Mouse (Mus musculus) cerebral cortex, adult 2 months (tissue): ENCODE data around the gene Csrp1.

Source experiments
- WGBS: fragments of 180-500 bp; shearing (Covaris S2); methylation state at CpG from one replicate; pipeline ENCODE4 v1.1.7; 2018; 5-methylcytosine and 5-hydroxymethylcytosine counted together

Gene Csrp1

GRCm38 (mm10) chr1:135698046-135698445 lies 21.8 kb upstream of the Csrp1 start:
- 67% methylated on average over 6 of the region's 6 CpGs for WGBS

- WGBS = 61% methylated on average over 11 of the region's 11 CpGs
These were observed 21.4 kb upstream of the Csrp1 start for GRCm38 (mm10) chr1:135698451-135698921.

DNA sequence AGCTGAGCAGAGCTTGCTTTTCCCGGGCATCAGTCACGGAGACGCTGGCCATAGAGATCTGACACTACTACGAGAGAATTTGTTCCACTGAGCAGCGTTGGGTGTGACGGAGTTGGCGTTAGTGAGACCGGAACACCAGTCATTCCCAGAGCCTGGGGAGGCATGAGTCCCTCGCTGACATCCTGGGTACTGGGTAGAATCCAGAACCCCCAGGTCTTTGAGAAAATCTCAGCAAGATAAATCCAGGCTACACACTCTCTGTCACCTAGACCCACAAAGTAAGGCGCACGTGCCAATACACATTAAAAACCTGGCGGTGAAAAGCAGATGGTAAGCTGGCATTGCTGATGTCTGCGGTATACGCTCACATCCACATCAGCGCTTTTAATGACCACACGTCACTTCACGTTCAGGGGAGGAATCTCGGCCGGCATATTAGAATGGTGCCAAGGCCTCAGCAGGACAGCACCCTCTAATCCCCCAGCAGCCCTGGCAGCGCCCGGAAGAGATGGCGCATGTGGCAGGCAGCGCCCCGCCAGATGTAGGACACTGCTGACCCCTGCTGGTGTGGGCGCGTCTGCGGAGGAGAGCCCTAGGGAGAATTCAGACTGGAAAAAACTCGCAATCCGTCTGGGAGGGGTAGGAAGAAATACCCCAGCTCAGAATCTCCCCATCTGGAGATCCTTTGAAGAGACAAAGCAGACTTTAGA lies 20.7 kb upstream of the Csrp1 start:
- 10% methylated on average over 29 of the region's 29 CpGs for WGBS

- WGBS = 30% methylated on average over 2 of the region's 2 CpGs
These were observed 20.0 kb upstream of the Csrp1 start for GRCm38 (mm10) chr1:135699892-135700291.

DNA sequence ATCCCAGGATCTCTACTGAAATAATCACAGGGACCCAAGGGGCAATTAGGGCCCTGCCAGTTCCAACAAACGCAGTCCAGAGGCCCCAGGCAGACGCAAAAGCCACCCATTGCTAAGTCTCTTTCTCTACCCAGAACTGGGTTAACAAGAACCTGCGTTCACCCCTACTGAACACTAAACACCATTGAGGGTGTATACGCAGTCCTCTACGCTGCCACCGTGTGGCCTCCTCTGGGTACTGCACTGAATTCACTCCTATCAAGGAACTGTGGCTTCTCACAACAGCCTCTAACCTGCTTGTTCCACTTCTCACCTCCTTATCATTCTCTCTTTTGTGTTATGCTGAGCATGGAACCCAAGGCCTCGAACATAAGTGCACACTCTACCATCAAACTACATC lies 19.3 kb upstream of the Csrp1 start:
- WGBS = 4% methylated on average over 7 of the region's 7 CpGs

DNA sequence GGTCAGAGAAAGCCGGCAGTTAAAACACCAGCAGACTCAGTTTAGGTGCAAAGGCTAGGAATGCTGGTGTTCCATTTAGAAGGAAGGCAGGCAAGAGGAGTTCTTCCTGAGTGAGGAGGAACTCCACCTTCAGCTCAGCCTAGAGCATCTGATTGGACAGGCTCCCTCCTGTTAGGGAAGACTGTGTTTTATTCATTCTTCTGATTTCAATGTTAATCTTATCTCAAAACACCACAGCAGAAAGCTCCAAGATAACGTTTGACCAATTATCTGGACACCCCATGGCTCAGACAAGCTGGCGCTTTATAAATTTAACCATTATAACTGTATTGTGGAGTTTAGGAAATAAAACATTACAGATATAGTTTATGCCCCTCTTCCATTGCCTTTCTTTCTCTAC lies 18.5 kb upstream of the Csrp1 start:
- 67% methylated on average over 3 of the region's 3 CpGs for WGBS

DNA sequence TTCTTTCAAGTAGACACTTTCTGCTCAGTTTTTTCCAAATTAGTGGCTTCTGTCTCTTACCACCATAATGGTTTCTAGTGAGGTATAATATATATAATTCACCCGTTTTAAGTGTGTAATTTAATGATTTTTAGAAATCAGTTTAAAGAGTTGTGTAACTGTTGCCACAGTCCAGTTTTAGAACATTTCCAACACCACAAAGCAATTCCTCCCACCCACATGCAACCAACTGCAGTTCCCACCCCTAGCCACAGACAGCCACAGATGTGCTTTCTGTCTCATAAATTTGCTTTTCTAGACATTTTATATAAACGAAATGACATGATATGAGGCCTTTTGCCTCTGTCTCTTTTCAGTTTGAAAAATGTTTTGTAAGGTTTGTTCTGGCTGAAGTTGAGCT lies 17.1 kb upstream of the Csrp1 start:
- 57% methylated on average over 2 of the region's 2 CpGs for WGBS

DNA sequence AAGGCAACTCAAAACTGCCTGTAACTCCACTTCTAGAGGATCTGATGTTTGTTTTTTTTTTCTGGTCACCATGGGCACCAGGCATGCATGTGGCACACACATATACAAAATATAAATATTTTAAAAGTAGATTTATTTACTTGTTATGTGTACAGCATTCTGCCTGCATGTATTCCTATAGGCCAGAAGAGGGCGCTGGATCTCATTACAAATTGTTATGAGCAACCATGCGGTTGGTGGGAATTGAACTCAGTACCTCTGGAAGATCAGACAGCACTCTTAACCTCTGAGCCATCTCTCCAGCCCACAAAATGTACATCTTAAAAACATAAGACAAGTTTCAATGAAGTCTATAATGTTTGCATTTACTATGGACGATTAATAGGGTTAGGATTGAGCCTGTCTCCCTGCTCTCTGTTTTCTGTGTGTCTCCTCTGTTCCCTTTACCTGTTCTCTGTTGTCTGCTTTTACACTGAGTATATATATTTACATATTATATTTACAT lies 15.5 kb upstream of the Csrp1 start:
- WGBS = 72% methylated on average over 3 of the region's 3 CpGs

GRCm38 (mm10) chr1:135708369-135708768 lies 11.5 kb upstream of the Csrp1 start:
- 64% methylated on average over 4 of the region's 4 CpGs for WGBS

GRCm38 (mm10) chr1:135711126-135711525 lies 8.7 kb upstream of the Csrp1 start:
- 54% methylated on average over 7 of the region's 7 CpGs for WGBS

GRCm38 (mm10) chr1:135714028-135714815 lies 5.6 kb upstream of the Csrp1 start:
- 93% methylated on average over 9 of the region's 9 CpGs for WGBS

- WGBS = 94% methylated on average over 3 of the region's 3 CpGs
These were observed 4.8 kb upstream of the Csrp1 start for GRCm38 (mm10) chr1:135714901-135715609.

- 23% methylated on average over 9 of the region's 9 CpGs for WGBS
These were observed 375 bp upstream of the Csrp1 start for GRCm38 (mm10) chr1:135719486-135719885.

- 89% methylated on average over 1 of the region's 1 CpGs for WGBS
These were observed 3.2 kb downstream of the Csrp1 start for GRCm38 (mm10) chr1:135723016-135723415.

DNA sequence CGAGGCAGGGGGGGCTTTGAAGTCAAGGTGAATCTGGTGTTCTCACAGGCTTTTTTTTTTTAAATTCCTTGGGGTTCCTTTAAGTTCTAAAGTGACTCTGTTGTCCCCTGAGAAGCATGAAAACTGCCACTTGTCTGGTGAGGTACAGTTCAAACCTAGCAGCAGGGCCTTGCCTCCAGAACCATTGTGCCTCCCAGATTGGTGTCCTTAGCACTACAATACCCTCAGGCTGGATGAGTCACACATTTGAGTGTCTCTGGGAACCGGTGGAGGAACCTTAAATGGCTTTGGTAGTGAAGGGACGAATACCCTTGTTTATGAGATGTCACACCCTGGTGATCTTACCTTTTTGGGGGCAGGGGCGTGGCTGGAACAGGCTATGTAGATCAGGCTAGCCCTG lies 4.3 kb downstream of the Csrp1 start:
- 75% methylated on average over 4 of the region's 4 CpGs for WGBS

- WGBS = 76% methylated on average over 6 of the region's 6 CpGs
These were observed 5.5 kb downstream of the Csrp1 start for GRCm38 (mm10) chr1:135725324-135725723.

DNA sequence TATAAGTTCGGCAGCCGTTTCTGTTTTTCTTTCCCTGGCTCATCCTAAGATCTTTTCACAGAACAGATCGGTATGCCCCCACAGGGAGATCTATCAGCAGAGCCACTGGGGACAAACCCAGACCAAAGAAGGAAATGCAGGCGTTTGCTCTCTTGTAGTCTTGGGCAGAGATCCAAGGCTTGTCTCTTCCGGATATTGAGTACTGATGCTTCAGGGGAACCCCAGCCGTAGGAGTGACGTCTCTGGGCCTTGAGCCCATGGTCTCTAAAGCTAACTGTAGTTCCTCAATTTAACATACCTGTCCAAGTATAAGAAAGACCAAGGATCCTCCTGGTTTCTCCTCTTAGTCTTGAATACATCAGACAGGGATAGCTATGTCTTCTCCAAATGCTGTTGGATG lies 6.1 kb downstream of the Csrp1 start:
- WGBS = 28% methylated on average over 7 of the region's 7 CpGs

DNA sequence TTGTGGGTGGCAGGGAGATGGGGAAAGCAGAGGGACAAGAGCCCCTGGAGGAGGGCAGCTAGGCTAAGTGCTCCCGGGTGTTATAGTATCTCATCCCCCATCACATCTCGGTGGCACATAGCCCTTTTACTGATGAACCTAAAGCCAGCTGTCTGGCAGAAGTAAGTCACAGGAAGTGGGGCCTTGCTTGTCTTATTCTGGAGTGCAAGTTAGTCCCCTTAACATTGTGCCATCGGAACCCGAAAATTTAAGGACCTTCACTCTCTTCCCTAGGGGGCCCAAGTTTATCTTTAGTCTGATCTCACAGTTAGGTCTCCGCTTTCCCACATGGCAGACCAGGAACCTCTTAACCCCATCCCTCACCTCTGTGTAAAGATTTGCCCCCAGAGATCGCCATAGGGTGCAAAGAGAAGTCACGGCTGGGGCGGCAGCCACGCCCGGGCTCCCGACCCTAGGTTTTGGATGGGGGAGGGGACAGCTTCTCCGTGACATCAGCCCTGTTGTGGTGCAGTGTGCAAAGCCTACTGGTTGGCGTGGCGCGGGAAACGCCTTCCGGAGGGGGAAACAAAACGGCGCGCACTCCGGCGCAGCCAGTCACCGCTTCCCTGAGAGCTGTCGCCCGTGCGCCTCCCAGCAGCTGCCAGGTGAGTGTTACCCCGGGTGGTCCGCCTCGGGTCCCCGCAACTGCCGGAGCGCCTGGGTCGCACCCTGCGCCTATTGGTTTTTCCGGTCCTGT lies 8.9 kb downstream of the Csrp1 start:
- WGBS = 3% methylated on average over 35 of the region's 35 CpGs

GRCm38 (mm10) chr1:135729367-135729713 lies 9.5 kb downstream of the Csrp1 start:
- 3% methylated on average over 11 of the region's 11 CpGs for WGBS

- WGBS = 48% methylated on average over 4 of the region's 4 CpGs
These were observed 10.0 kb downstream of the Csrp1 start for GRCm38 (mm10) chr1:135729821-135730220.

DNA sequence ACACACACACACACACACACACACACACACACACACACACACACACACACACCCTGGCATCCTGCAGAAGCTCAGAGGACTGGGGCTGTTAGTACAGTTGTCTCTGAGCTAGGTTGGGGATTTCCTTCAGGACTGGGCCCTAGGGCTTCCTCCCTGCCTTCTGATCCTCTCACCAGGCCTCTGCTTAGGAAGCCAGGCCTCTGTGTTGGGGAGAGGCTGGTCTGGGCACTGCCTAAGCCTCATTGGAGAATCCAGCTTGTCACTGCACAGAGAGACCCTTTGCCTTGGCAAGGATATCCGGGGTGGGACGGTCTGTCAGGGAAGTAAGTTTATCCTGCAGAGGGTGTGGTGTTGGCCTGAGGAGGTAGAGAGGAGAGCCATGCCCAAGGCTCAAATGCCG lies 10.4 kb downstream of the Csrp1 start:
- WGBS = 61% methylated on average over 3 of the region's 3 CpGs

GRCm38 (mm10) chr1:135731393-135731792 lies 11.5 kb downstream of the Csrp1 start:
- 55% methylated on average over 7 of the region's 7 CpGs for WGBS
